Mouse (Mus musculus) left cerebral cortex, adult 11 months (tissue): ENCODE data around the gene Itk.

Experiments used
- DNase-seq: peaks from one replicate; pipeline ENCODE4 v3.0.0; 2022; ENCODE audit warnings: low spot score

Itk gene

GRCm38 (mm10) chr11:46393413-46393812 lies 4.1 kb upstream of the Itk start:
- DNase-seq = no peak

- no peak for DNase-seq
These were observed 3.6 kb upstream of the Itk start for GRCm38 (mm10) chr11:46392890-46393289.

DNA sequence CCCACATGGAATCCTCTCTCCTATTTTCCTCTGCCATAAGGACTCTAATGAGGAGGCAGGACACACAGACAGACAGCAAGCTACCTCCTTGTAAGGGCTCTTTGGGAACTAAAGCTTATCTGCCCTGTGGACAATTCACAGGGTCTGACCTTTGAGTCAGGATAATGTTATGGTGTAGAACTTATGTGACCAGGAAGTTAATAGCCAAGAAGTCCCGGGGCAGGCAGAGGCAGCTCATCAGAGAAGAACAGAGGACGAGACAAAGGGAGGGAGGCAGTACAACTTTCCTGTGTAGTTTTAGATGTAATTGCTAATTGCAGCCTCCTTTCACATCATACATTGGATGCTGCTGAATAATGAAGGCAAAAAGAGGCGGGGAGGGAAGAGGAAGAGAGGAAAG lies 1.3 kb upstream of the Itk start:
- DNase-seq = no peak

DNA sequence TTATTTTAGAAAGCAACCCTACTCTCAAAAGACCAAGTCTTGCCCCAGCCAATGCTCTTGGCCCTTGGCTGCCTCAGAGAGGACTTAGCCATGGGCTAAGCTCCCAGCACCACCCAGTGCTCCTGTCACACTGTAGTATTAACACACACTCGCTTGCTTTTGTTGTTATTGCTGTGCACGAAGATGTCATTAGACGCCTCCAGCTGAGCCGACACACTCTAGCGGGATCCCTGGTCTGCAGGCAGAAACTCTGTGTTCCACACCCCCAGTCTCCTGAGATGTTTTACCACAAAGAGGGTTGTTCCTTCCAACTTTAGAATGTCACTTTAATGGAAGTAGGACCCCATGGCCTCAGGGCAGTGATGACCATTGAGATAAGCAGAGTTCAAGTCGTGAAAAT lies 877 bp downstream of the Itk start:
- no peak for DNase-seq

DNA sequence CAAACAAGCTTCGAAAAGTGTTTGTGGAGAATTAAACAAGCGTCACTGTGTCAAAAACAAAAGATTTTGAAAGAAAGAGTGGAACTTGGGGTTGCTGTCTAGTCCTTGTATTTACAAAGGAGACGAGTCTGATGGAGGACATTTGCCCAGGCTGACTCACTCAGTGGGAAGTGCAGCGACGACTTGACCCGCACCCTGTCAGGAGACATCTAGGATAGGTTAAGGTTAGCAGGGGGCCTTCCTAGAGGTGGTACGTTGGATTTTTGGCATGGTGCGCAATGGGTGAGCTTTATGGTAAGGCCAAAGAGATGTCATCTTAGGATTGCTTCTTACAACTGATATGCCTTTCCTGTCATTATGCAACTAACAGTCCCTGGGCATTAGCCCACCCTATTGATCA lies 2.3 kb downstream of the Itk start:
- DNase-seq = no peak

GRCm38 (mm10) chr11:46386556-46386955 lies 2.8 kb downstream of the Itk start:
- no peak for DNase-seq

- no peak for DNase-seq
These were observed 4.4 kb downstream of the Itk start for GRCm38 (mm10) chr11:46384925-46385324.

- DNase-seq = no peak
These were observed 6.8 kb downstream of the Itk start for GRCm38 (mm10) chr11:46382466-46382865.

- no peak for DNase-seq
These were observed 9.1 kb downstream of the Itk start for GRCm38 (mm10) chr11:46380097-46380675.

- no peak for DNase-seq
These were observed 11.2 kb downstream of the Itk start for GRCm38 (mm10) chr11:46377819-46378782.

DNA sequence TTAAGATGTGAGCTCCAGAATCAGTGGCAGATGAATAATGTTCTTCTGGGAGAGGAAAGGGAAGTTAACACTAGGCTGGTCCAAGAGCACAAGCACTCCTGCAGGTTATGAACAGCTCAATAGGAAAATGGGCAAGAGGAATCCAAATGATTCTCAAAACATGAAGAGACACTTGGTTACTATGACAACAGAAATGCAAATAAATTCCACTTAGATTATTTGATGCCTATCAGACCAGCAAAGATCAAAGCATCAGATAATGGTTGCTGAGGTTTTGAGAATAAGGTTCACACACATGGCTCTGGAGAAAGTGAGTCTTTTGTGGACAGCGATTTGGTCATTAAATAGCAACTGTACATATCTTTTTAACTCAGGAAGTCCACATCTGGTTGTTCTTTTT lies 12.0 kb downstream of the Itk start:
- DNase-seq = no peak

DNA sequence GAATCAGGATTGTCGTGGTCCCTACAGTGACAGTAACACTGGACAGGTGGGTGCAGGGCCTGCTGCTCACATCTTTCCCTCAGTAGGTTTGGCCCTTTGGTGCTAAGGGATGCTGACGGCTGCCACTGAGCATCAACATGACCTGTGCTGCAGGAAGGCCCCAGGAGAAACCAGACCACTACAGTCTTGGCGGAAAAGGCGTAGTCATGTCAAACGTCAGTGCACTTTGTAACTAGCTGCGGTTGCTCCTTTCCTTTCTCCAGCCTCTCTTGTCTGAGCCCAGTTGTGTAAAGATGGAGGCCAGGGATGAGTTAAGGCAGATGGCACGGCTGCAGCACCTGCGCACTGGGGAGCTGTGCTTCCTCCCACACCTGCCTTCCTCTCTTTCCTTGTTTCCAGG lies 14.3 kb downstream of the Itk start:
- no peak for DNase-seq

DNA sequence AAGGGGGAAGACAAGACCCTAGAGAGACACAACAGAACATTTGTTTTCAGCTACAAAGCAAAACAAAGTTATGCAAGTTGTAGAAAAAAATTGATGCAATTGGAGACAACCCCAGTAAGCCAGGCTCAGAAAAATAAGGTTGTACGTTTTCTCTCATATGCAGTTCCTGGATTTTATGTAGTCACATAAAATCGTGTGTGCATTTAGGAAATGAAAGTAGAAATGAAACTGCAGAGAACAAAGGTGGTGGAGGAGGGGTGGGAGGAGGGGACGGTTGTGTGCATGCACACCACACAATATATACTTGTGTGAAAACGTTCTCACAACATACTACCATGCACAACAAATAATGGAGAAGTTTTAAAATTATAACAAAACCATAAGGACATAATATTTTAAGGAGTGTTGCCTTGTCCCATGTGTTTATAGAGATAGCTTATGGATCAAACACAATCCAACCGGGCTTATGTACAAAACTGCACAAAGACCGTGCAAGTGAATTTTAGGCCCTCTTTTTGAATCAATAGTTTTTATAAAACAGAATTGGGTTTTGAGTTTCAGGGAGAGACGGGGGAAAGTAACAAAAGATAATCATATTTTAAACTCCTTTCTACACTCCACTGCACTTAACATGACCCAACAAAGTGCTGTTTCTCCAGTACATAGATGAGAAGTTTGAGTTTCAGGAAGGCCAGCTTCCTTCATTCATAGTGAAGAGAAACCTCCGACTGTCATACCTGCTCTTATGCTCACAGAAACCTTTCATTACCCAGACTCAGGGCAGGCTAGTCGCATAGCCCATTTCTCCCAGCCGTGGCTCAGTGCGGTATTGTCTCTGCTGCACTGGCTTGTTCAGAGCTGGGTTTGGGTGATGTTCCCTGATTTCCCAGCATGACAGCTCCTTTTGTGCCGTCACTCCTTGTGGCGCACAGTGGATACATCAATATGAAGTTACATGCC lies 16.0 kb downstream of the Itk start:
- DNase-seq = no peak

DNA sequence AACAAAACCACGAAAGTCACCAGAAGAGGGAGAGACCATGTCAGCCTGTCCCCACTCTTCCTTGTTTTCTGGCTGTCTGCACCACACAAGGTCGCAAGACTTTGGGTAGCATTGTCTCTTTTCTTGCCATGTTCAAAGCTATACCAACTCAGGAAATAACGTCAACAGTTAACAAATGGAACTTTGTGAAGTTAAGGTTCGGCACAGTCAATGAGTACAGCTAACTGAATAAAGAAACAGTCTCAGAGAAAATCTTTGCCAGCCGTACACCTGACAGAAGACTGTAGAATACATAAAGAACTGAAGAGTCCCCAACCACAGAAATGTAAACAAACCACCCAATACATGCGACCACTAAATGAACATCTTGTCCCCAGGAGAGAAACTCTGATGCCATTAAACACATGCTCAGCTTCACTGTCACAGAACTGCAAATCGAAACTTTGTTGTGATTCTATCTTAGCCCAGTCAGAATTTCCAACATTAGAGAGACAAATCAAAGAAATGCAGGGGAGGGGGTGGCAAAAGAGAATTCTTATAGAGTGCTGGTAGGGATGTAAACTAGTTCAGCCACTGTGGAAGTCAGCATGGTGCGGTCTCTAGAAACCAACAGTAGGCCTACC lies 16.9 kb downstream of the Itk start:
- no peak for DNase-seq

DNA sequence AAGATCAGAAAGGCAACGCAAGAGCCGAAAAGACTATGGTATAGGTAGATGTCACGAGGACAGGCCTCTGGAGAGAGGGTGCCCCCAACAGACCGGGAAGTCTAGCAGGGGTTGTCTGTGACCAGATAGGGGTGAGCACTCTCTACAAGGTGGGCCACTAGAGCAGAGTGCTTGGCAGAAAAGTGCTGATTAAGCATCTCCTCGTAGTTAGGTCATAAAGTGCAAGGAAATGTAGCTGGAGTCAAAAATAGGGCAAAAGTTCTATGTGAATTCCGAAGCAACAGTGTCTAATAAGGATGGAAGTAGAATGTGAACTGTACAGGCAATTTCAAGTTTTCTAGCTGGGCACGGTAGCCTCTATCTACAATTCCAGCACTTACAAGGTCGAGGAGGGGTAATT lies 18.1 kb downstream of the Itk start:
- no peak for DNase-seq

DNA sequence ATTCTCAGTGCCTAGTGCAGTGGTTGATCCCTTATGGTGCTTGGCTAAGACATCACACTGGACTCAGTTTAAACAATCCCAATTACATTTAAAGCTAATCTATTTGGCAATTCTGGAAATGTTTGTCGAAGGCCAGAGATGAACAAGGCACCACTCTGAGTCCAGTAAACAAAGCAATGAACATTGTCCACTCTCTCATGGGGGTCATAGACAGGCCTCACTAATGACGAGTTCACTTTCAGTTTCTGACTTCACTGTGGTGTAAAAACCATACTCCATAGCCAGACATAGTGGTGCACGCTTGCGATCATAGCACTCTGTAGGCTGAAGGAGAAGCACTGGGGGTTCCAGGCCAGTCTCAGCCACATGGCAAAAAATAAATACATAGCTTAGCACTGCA lies 18.9 kb downstream of the Itk start:
- no peak for DNase-seq

GRCm38 (mm10) chr11:46366357-46366756 lies 23.0 kb downstream of the Itk start:
- no peak for DNase-seq

DNA sequence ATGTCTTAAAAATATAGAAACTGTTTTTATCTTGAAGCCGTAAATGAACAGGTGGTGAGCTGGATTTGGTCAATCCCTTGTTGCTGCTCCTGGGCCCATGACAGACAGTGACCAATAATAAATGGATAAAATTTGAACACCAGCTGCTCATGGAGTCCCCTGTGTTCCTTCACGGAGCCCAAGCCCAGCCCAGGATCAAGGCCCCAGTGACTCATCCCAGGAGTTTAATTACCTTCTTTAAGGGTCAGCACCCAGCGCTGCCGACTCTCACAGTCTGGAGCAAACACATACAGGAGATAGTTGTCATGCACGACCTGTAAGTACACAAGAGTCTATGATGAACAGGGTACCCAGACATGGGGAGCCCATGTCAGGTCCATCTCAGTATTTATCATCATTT lies 23.6 kb downstream of the Itk start:
- DNase-seq = no peak

GRCm38 (mm10) chr11:46363864-46364263 lies 25.5 kb downstream of the Itk start:
- no peak for DNase-seq

DNA sequence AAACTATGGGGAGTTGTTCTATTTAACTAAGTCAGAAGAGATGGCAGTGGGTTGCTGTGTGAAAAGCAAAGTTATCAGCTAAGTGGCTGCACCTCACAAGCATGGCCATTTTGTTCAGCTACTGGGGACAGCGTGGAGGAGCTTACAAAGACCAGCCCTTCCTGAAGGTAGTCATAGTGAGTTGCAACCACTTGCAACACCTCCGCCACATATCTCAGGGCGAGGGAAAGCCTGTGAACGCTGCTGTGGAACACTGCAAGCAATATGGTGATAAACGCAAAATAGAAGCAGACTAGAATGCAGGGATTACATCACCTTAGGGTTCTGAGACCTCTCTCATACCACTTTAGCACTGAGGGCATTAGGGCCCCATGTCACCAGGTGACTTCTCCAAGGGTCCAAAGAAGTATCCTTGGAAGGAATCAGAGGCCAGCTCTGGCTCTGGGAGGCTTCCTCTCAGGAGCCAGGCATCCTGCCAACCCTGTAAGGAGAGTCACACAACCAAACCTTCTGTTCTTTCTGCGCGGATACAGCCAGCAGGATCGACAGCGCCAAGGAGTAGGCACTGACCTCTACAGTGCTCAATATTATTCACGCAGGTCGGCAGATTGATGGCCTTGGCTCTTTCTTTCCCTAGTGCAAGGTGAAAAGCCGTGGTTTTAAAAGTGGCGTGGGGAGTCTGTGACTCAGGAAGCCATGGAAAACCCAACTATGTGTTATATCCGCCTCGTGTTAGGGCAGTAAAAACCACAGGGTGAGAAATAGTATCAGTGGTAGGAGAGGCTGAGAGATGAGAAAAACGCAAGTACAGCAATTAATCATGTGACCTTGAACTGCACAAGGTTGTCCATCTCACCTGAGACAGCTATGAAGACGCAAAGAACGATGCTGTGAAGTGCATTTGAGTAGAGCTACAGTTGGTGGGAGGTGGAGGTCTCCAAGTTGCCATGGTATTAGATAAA lies 27.0 kb downstream of the Itk start:
- no peak for DNase-seq
